Mouse (Mus musculus) forebrain, postnatal 0 days (tissue): ENCODE results near the gene Trex2. TPM values are rescaled to one million over a fixed set of nuclear protein-coding genes. Genes with fewer than 3 reads are reported as not detected.

Experiments
- ATAC-seq: fragments of 200-750 bp; cut with Nextera tagmentation; 2 replicates; pipeline ENCODE4 v1.8.0; 2017; ENCODE audit warnings: mild to moderate bottlenecking, moderate library complexity
- DNase-seq: peaks from one replicate; pipeline ENCODE4 v3.0.0-alpha.2; 2015
- H3K27ac ChIP-seq: fragments of 300-500 bp; sonication (generic); 2 replicates; pipeline ENCODE4 v1.5.1; 2014; ENCODE audit warnings: low read depth, mild to moderate bottlenecking, antibody characterized with exemption, low read length, moderate library complexity, mixed read lengths
- H3K27me3 ChIP-seq: fragments of 300-500 bp; sonication (generic); 2 replicates; pipeline ENCODE4 v1.6.1; 2014; ENCODE audit warnings: mild to moderate bottlenecking, low read length, mixed read lengths; ENCODE audit not compliant: insufficient read depth
- H3K36me3 ChIP-seq: fragments of 300-500 bp; sonication (generic); 2 replicates; pipeline ENCODE4 v1.6.1; 2014; ENCODE audit warnings: mild to moderate bottlenecking, moderate library complexity; ENCODE audit not compliant: insufficient read depth
- H3K4me1 ChIP-seq: fragments of 300-500 bp; sonication (generic); 2 replicates; pipeline ENCODE4 v1.6.1; 2014; ENCODE audit warnings: antibody characterized with exemption; ENCODE audit not compliant: insufficient read depth
- H3K4me2 ChIP-seq: fragments of 300-500 bp; sonication (generic); 2 replicates; pipeline ENCODE4 v1.6.1; 2014; ENCODE audit warnings: low read depth, mild to moderate bottlenecking, moderate library complexity
- H3K4me3 ChIP-seq: fragments of 300-500 bp; sonication (generic); 2 replicates; pipeline ENCODE4 v1.5.1; 2014; ENCODE audit warnings: low read depth, low read length, mixed read lengths
- H3K9ac ChIP-seq: fragments of 300-500 bp; sonication (generic); 2 replicates; pipeline ENCODE4 v1.6.1; 2014; ENCODE audit warnings: mild to moderate bottlenecking
- H3K9me3 ChIP-seq: fragments of 300-500 bp; sonication (generic); 2 replicates; pipeline ENCODE4 v1.6.1; 2016; ENCODE audit warnings: low read length
- CTCF ChIP-seq: sonication (generic); IDR thresholded peaks from 2 replicates; pipeline ENCODE4 v1.5.1; 2016; ENCODE audit warnings: antibody characterized with exemption, control low read depth, low read depth
- WGBS: fragments of 180-500 bp; shearing (Covaris S2); extraction: QIAGEN DNeasy Blood & Tissue Kit; methylation state at CpG from one replicate; pipeline ENCODE4 v1.1.7; 2014; 5-methylcytosine and 5-hydroxymethylcytosine counted together
- polyA plus RNA-seq: library from polyadenylated mRNA; unstranded; fragments of >200 nt; fragmentation: Nextera tagmentation; extraction: Ambion mirVana; gene quantifications from 2 replicates; pipeline ENCODE4 v1.2.1, GENCODE M21; 2015
- total RNA-seq: library from RNA; depleted of rRNA; stranded (reverse); fragments of >200 nt; gene quantifications from 2 replicates; pipeline ENCODE4 v1.2.3, GENCODE M21; 2014

The Trex2 gene
- total and polyA plus RNA-seq, 2 experiments from 2014 or later = not detected

- no peak overlapping the region for H3K9ac ChIP-seq
- H3K9me3 ChIP-seq = no peaks in the 10 kb centered on the region
- no peaks in the 10 kb centered on the region for H3K27me3 ChIP-seq
- H3K4me2 ChIP-seq = no peak overlapping the region
- no peak for DNase-seq
- no peak overlapping the region for H3K27ac ChIP-seq
- H3K4me1 ChIP-seq = no peaks in the 10 kb centered on the region
- H3K4me3 ChIP-seq = no peak overlapping the region
- no peaks in the 10 kb centered on the region for H3K36me3 ChIP-seq
- no peak for TF ChIP-seq CTCF
- no peak for ATAC-seq
- 68% methylated on average over 2 of the region's 2 CpGs for WGBS
These were observed 42.4 kb upstream of the Trex2 start for GRCm38 (mm10) chrX:73477500-73477899.

GRCm38 (mm10) chrX:73476621-73477020 lies 41.5 kb upstream of the Trex2 start:
- ATAC-seq (no peak), DNase-seq (no peak)
- no peaks in the 10 kb centered on the region for H3K4me1 ChIP-seq
- H3K27me3 ChIP-seq = no peaks in the 10 kb centered on the region
- no peak overlapping the region for H3K4me3 ChIP-seq
- no peaks in the 10 kb centered on the region for H3K9me3 ChIP-seq
- no peak overlapping the region for H3K9ac ChIP-seq
- WGBS = 83% methylated on average over 2 of the region's 2 CpGs
- no peak overlapping the region for H3K4me2 ChIP-seq
- H3K36me3 ChIP-seq = no peaks in the 10 kb centered on the region
- no peak for TF ChIP-seq CTCF
- H3K27ac ChIP-seq = no peak overlapping the region

GRCm38 (mm10) chrX:73475658-73476256 lies 40.6 kb upstream of the Trex2 start:
- DNase-seq = no peak
- Histone ChIP-seq H3K36me3 (no peaks in the 10 kb centered on the region), H3K4me2 (no peak overlapping the region), H3K27ac (no peak overlapping the region), H3K9me3 (no peaks in the 10 kb centered on the region), H3K9ac (no peak overlapping the region), H3K27me3 (no peaks in the 10 kb centered on the region), H3K4me1 (no peaks in the 10 kb centered on the region), H3K4me3 (no peak overlapping the region)
- TF ChIP-seq CTCF = no peak
- 86% methylated on average over 1 of the region's 1 CpGs for WGBS
- ATAC-seq = no peak

GRCm38 (mm10) chrX:73474340-73475165 lies 39.4 kb upstream of the Trex2 start:
- no peaks in the 10 kb centered on the region for H3K36me3 ChIP-seq
- no peak overlapping the region for H3K9ac ChIP-seq
- no peaks in the 10 kb centered on the region for H3K9me3 ChIP-seq
- no peak overlapping the region for H3K4me2 ChIP-seq
- 59% methylated on average over 12 of the region's 12 CpGs for WGBS
- H3K27ac ChIP-seq = no peak overlapping the region
- H3K4me1 ChIP-seq = no peaks in the 10 kb centered on the region
- TF ChIP-seq CTCF = no peak
- ATAC-seq (no peak), DNase-seq (no peak)
- no peak overlapping the region for H3K4me3 ChIP-seq
- H3K27me3 ChIP-seq = no peaks in the 10 kb centered on the region

- no peak for ATAC-seq
- Histone ChIP-seq H3K36me3 (no peaks in the 10 kb centered on the region), H3K9me3 (no peaks in the 10 kb centered on the region), H3K9ac (no peak overlapping the region), H3K27me3 (no peaks in the 10 kb centered on the region), H3K4me1 (no peaks in the 10 kb centered on the region), H3K4me3 (no peak overlapping the region), H3K27ac (no peak overlapping the region), H3K4me2 (no peak overlapping the region)
- no peak for TF ChIP-seq CTCF
- no peak for DNase-seq
- WGBS = 83% methylated on average over 3 of the region's 3 CpGs
These were observed 36.6 kb upstream of the Trex2 start for GRCm38 (mm10) chrX:73471764-73472163.

- no peak overlapping the region for H3K4me3 ChIP-seq
- no peak for ATAC-seq
- WGBS = 71% methylated on average over 1 of the region's 1 CpGs
- no peaks in the 10 kb centered on the region for H3K36me3 ChIP-seq
- no peak overlapping the region for H3K27ac ChIP-seq
- H3K27me3 ChIP-seq = no peaks in the 10 kb centered on the region
- no peaks in the 10 kb centered on the region for H3K4me1 ChIP-seq
- no peaks in the 10 kb centered on the region for H3K9me3 ChIP-seq
- no peak for DNase-seq
- no peak overlapping the region for H3K9ac ChIP-seq
- no peak overlapping the region for H3K4me2 ChIP-seq
- no peak for TF ChIP-seq CTCF
These were observed 33.6 kb upstream of the Trex2 start for GRCm38 (mm10) chrX:73468752-73469151.

- Histone ChIP-seq H3K4me1 (no peaks in the 10 kb centered on the region), H3K9ac (no peak overlapping the region), H3K27me3 (no peaks in the 10 kb centered on the region), H3K36me3 (no peaks in the 10 kb centered on the region), H3K4me3 (no peak overlapping the region), H3K4me2 (no peak overlapping the region), H3K9me3 (no peaks in the 10 kb centered on the region), H3K27ac (no peak overlapping the region)
- WGBS = 70% methylated on average over 3 of the region's 3 CpGs
- no peak for TF ChIP-seq CTCF
- DNase-seq (no peak), ATAC-seq (no peak)
These were observed 33.2 kb upstream of the Trex2 start for GRCm38 (mm10) chrX:73468330-73468729.
